Mouse (Mus musculus) yolk sac, embryonic 10.5 days (tissue): ENCODE results near the gene Poll.

Experiments
- DNase-seq: peaks from one replicate; pipeline ENCODE4 v3.0.0-alpha.2; 2017; ENCODE audit warnings: low spot score

Gene Poll

DNA sequence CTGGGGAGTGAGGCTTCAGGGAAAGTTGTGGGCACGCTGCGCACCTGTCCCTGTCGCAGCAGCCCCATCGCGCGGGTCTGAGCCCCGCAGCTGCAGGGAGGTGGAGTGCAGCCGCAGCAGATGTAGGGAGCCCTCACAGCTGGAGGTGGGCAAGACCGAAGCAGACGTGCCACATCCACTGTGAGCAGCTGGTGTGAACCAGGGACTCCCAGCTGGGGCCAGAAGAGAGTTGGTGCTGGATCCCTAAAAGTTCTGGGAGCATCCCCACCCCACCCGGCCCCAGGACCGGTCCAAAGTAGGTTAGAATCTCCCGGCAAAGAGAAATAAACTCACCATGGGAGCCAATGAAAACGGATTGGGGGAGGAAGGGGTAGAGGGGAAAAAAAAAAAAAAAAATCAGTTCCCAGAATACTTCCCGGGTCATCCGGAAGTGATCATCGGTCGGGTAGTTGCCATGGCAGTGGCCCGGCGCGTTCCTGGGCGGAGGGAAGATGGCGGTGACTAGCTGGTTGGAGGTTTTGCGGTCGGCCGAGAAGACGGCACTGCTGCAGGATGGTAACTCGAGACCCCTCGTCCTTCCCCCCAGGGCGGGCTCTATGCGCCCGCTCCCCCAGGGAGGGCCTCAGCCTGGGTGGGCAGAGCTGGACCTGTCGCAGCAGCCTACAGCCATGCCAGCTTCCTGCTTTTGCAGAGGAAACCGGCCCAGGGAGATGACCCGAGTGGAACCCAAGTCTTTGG is at the start of gene Poll, which contains the start of gene Gm17018:
Gene Poll, minus strand, starts transcription at position 379 of the 738 bp plus-strand sequence.
Gene Gm17018, plus strand, starts transcription at position 463 of the 738 bp plus-strand sequence.
- DNase-seq: peak; percentile 82

DNA sequence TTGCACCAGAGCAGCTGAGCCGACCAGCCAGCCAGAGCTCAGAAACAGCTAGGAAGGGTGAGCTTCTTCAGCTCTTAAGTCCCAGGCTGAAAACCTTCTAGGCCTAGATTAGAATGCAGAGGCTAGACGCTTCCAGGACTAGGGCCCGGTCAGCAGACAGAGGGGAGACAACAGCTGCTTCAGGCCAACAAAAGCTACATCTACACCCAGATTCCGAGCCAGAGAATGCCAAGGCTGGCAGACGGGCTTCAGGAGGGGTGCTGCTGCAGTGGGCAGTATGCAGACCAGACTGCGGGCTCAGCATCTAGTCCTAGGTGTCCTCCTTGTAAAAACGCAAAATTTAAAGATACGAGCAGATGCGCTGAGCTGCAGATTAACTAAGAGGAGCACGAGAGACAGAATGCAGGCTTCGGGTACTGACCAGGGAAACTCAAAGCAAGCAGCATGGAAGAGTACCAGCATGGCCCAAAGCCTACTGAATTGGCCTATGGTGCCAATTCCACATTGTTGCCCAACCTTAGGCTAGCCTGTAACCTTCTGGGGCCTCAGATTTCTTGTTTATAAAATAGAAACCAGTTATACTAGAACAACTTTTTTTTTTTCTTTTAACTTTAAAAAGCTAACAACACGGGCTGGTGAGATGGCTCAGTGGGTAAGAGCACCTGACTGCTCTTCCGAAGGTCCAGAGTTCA is 48.5 kb upstream of the Poll start:
- no peak for DNase-seq

DNA sequence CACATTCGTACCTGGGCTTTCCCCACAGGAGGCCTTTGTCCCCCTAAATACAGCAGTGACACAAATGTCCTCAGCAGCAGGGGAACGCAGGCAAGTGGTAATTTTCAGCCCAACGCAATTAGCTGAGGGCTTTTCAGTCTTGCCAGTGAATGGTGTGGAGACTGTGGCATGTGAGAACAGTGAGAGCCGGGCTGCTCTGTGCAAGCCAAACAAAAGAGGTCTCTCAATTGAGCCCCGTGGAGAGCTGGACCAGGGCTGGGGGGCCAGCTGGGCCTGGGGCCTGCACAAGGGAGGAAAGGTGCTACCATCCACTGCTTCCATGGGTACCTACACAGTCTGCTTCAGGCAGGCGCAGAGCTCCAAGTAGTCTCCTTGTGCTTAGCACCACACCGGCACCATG is 47.1 kb upstream of the Poll start:
- DNase-seq: no peak

DNA sequence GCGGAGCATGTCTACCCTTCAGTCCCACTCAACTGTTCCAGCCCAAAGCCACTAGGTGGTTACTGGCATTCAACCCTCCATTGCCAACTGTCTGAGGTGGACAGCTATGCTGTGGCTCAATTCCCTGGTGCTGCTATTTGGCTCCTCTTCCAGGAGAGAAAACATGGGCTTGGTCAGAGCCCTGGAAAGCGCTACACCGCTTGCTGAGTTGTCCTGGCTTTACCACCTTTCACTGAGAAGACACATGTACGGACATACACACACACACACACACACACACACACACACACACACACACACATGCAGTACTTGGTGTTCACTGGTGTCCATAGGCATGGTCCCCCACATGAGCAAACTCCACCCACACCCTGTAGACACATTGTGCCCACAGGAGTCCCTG is 46.4 kb upstream of the Poll start:
- DNase-seq: no peak

DNA sequence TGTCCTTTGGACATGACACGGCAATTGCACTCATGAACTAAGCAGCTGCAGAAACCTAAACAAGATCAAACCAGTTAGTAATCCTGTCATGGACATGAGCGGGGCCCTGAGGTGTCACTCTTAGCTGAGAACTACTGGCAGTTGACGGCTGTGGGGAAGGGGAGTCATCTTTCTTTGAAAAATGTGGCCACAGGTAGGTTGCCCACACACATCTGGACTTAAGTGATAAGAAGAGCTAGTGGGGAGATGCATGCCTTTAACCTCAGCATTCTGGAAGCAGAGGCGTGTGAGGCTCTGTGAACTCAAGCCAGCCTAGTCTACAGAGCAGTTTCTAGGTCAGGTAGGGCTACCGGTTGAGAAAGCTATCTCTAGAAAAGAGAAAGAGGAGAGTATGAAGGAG is 42.3 kb upstream of the Poll start:
- no peak for DNase-seq

DNA sequence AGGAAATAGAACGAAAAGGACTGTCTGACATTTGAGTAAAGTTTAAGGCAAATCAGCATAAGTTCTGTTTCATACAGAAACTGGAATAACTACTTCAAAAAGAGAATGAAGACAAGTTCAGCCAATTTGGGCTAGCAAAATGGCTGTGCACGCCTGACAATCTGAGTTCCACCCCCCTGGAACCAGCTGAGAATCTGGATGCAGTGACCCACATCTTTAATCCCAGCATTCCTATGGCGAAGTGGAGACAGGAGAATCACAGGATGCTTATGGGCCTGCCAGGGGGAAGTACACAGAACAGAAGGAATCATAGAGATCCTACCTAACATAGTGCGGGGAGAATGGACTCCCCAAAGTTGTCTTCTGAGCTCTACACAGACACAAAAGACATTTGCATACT is 36.8 kb upstream of the Poll start:
- no peak for DNase-seq

DNA sequence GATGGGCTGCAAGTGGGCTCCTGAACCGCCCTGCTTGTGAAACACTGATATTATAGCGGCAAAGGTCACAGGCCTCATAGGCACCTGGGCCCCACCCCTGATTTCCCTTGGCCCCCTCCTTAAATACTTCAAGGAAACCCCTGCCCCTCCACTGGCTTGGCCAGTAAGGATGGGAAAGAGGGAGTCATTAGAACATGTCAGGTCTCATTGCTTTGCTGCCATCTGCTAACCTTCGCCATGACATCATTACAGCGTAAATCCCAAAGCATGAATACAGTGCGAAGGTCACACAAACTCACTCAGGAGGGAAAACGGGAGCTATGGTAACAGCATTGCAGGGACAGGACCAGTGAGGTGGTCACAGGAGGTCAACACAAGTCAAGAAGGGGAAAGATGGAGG is 36.1 kb upstream of the Poll start:
- DNase-seq: no peak

DNA sequence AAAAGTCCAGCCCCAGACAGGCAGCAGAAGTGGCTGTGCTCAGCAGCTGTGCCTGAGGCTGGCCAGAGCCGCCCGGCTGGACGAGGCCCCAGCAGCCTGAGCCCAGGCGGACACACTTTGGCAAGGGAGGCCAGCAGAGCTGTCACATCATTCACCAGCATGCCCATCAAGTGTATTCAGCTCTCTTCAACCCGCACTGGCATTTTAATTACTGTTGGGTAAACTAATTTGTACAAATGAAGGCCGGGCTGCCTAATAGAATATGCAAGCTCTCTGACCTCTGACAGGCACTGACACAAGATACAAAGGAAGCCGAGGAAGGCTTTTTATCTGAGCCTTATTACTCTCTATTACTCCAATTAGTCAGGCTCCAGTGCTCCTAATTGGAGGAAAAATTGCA is 35.7 kb upstream of the Poll start:
- no peak for DNase-seq

DNA sequence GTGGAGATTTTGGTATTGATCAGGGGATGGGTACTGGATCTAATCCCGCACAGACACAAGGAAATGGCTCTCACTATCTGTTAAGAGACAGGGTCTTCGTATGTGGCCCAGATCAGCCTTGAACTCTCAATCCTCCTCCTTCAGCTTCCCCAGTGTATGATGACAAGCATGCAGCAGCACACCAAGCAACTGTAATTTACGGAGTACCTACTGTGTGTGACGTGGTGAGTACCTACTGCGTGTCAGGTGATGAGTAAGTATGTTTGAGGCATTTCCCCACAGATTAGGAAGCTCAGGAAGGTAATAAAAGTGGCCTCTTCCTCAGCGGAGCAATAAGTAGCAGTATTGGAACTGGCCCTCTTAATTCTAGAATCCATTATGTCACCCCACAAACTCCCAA is 35.1 kb upstream of the Poll start:
- DNase-seq: no peak

DNA sequence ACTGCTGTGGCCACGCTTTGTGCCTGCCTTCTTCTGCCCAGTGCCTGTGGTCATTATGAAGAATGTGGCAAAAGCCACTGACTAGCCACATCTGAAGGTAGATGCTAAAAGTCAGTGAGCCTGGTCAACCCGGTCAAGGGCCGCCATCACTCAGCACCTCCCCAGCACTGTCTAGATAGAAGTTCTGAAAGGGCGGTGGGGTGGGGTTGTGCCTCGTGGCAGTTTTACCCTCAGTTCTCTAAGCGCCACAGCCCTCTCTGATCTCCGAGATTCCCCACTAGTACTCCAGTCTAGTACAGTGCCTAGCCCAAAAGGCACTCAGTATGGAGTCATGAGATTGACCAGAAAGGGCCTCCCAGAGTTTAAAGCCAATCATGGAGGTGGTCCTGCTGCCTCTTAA is 33.7 kb upstream of the Poll start:
- DNase-seq: no peak

DNA sequence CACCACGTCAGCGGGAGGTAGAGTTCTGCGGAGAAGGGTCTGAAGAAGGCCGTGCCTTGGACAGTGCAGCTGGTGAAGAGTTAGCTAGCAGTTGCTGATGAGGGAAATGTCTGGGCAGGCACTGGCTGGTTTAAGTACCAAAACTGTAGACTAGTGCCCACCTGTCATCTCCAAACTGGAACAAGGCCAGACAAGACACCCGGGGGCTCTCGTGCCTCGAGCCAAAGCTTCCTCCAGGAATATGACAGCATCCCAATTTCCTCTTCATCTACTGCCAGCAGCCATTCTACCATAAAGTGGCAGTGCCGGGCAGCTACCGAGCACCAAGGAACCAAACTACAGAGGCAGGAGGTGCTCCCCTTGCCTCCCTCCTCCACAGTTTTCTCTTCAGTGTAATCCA is 32.6 kb upstream of the Poll start:
- DNase-seq: no peak

DNA sequence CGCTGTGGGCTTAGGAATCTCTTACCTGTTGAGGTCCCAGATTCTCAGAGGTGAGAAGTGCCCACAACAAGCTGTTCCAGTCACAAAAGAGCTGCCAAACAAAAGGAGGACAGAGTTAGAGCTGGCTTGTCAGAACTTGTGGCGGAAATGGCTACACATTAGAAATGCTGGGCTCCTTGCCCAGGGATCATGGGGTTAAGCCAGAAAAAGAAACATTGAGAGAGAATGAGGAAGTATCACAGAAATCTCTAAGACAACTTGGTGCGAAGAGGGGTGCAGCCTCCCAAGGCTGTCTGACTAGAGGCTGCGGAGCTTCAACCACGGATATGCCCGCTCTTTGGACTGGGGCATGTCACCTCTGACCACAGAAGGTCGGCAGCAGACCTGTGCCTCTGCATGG is 31.4 kb upstream of the Poll start:
- DNase-seq: no peak

DNA sequence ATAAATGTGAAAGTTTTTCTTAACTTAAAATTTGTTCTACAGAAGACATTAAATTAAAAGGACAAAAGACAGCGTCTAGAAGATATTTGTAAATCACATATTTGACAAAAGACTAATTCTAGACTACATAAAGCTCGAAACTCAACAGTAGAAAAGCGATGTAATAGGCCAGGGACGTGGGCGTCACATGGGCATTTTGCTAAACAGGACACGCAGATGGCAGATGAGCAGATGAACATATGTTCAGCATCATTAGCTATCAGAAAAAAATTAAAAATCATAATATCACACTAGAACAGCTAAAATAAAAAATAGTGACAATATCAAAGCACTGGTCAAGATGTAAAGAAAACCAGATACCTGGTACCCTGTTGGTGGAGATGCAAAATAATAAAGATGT is 29.4 kb upstream of the Poll start:
- DNase-seq: no peak

DNA sequence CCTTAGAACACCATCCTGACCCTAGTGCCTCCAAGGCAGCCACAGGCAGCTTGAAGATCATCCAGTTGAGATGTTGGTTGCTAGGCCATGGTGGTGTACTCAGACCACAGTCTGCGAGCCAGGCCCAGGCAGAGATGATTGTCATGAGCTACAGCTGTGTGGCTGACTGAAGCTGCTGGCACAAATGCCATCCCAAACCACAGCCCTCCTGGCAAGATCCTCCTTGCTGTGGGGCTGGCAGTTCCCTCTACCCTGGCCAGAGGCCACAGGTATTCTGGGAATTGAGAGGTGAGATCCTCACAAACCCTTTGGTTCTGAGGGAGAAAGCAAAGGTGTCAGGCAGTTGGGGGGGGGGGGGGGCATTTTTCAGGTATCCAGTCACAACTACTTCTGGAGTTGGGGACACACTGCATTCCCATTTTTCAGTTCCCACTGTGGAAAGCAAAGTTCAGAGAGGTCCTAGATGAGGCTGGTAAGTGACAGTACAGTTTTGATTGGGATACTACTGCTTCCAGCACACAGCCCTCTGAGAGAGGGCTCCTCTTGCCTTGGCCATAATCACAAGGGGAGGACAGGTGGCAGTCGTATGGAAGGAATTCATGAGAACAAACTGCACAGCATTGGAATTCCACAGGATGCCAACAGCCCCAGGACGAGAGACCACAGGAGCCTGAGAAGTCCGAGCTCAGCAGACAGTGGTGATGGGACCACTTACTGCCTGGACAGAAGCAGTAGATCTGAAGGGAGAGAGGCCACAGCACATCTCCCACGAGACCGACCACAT is 27.4 kb upstream of the Poll start:
- DNase-seq: no peak

DNA sequence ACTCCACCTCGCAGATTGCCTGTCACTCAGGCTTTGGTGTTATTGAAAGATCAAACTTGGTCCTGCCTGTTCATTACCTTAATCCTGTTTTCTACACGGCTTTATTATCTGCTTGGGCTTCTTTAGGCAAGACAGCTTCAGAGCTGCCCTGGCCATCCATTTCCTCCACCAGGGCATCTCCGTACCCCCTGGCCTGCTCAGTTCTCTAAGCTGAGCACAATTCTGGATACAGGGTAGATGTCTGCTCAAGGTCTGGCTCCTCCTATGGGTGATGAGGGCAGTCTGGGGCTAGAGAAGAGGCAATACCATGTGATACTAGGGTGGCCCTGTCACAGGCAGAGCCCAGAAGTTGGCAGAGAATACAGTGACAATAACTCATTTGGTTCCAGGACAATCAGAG is 26.5 kb upstream of the Poll start:
- DNase-seq: no peak

DNA sequence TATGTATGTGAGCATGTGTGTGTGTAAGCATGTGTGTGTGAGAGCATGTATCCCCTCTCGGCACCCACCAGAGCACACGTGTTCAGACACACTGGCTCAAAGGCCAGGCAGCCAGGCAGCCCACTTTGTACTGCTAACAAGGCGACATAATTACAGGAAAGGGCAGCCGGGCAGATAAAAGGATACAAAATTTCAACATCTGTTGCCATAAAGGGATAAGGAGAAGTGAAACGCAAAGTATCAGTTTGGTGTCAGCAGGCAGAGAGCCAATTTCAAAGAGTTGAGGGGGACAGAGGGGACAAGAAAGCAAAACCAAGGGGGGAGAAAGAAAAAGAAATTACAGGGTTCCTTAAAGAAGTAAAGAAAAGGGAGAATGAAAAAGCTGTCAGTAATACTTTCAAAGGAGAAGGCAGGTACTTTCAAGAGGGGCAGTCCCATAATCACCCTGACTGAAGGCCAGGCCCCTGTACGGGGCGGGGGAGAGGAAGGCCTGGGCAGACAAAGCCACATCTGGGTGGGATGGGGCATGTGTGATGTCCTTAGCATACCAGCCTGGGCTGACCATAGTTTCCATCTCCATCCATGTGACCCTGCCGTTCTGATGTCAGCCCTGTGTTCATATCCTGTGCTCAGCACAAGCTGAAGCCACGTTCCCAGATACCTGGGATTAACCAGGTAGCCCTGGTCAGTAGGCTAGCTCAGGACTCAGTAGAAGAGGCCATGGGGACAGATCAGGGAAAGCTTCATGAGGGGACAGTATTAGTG is 24.7 kb upstream of the Poll start:
- DNase-seq: no peak

DNA sequence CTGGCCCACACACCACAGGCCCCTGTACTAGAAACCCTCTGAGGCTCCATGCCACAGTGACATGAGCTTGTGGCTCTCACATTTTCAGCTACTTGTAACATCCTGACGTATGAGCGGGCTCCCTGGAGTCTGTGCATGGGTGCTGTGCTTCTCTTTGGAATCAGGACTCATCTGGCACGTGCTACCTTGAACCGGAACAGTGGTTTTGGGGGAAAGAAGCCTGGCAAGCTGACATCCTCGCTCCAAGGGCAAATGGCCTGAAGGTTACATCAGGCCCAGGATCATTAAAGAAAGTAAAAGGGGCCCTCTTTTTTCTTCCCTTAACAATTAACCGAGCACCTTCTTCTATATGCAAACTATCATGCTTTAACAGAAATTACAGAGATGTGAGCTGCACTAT is 22.8 kb upstream of the Poll start:
- DNase-seq: no peak

DNA sequence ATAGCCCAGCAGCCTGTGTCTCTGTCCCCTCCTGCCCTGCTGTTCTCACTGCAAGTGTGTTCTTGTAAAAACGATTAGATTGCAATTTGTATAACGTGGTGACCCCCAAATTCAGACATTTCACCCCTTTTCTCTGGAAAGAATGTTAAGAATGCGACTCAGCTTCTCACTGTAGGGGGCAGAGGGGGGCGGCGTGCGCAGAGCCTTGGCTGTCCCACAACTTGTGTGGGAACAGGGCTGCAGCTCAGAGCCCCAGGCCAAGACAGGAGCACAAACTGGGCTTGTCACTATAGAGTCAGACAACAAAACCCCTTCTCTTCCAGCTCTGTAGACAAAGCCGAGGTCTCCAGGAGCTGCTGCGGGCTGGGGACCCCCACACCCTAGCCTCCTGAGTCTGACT is 21.8 kb upstream of the Poll start:
- DNase-seq: no peak

DNA sequence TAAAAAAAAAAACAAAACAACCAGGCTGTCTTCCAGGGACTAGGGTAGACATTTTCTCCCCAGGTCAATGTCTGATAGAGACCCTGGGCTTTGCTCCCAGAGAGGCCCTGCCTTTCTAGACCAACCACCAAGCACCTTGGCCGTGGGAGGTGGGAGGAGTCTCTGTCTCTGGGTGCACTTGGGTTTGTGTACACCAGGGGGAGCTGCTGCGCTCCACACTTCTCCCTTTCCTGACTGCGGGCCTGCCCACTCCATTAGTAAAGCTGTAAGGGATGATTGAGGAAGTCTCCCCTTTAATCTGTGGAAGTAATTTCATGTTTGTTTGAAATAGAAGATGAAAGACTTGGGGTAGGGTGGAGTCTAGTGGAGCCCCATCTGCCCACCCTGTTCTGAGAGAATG is 20.9 kb upstream of the Poll start:
- DNase-seq: peak; percentile 22

DNA sequence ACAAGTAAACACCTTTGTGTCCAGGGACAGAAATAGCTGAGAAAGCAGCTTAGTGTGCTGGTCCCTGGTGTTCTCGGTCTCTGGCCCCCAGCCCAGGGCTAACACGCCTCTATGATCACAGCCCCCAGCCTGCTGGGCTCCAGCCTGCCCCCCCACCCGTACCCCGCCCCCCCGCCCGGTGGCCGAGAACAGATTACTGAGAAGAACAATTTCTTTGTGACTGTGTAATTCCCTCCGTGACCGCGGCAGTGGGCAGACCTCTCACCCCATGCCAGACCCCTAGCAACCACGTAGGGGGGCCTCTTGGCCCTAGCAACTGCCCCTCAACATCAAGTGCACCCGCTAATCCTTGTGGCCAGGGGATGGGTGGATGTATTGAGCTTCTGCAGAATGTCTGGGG is 19.9 kb upstream of the Poll start:
- no peak for DNase-seq

DNA sequence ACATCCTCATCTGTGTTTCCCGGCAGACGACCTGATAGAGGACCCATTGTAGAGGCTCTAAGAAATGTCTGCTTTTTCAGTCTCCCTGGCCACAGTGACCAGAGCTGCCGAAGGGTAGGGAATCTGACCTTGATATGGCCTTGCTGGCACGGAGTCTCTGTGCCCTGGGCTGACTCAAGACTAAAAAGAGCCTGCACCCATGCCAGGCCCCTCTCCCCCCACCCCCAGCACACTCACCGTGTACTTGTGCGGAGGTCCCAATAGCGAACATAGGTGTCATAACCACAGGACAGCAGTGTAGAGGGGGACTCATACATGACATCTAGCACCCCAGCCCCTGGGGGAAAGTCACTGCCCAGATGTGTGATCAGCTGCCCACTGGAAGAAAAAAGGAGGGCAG is 19.1 kb upstream of the Poll start:
- no peak for DNase-seq

DNA sequence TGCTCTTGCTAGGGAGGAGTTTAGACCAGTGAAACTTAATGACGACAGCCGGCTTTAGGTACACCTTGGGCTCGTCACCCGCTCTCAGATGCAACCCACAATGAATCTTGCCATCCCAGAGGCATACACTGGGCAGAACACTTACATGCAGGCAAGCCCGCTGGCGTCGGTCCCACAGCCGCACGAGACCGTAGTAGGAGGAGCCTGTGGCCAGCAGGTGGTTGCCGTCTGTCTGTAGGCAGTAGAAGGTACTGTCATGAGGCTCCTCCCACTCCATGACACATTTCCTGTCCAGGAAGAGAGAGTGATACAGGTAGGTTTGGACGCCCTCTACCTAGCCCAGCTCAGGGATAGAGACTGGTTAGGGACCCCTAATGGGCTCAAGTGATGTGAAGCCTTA is 18.6 kb upstream of the Poll start:
- no peak for DNase-seq
